Mouse (Mus musculus): ENCODE measurements at regions not wholly inside any gene's neighbourhood (a gene's known extent, or its start where the extent isn't known, plus 50 kb on each side); places are given as distances from the start of the nearest gene placed in this dataset.

GRCm38 (mm10) chrX:12990777-12991176 lies 80.5 kb upstream of the Usp9x start:
- TF ChIP-seq POLR2A (IDR thresholded peaks at IDR 0.05; ENCODE audit: low read depth, low read length) (no peak), CTCF (IDR thresholded peaks at IDR 0.05; ENCODE audit: borderline replicate concordance, insufficient read depth, low read length) (no peak)
